Mouse (Mus musculus): ENCODE data around the gene Smurf2.

GRCm38 (mm10) chr11:106814601-106815320, 105.8 kb downstream of the Smurf2 start:
- TF ChIP-seq CTCF (conservative IDR thresholded peaks at IDR 0.05; ENCODE audit: insufficient read depth, insufficient read length, low read depth, low read length) (no peak), POLR2A (IDR thresholded peaks at IDR 0.05; ENCODE audit: low read depth, low read length) (no peak)
